Mouse (Mus musculus) layer of hippocampus, postnatal 14 days (tissue): ENCODE data around the gene Kdsr. TPM values are rescaled to one million over a fixed set of nuclear protein-coding genes. Genes with fewer than 3 reads are reported as not detected.
A peak's percentile ranks its signal among the peaks of the same experiment; 100 is the strongest.

Source experiments
- DNase-seq, 2 experiments: peaks; one replicate each; pipeline ENCODE4 v3.0.0; 2021 to 2022; ENCODE audit warnings: low spot score in 2 of 2, mixed read lengths in 1 of 2
- total RNA-seq, 2 experiments: library from RNA; stranded (reverse); gene quantifications; 2 replicates each; pipeline ENCODE4 v1.2.3; 2021

Kdsr gene
- total RNA-seq, 2 experiments from 2014 or later = 24.7 to 25.8 TPM

- DNase-seq = no peak
These were observed 63.1 kb downstream of the Kdsr start for GRCm38 (mm10) chr1:106696472-106696871.

GRCm38 (mm10) chr1:106695649-106696048, 63.9 kb downstream of the Kdsr start:
- no peak for DNase-seq

GRCm38 (mm10) chr1:106694316-106694715, 65.2 kb downstream of the Kdsr start:
- no peak for DNase-seq

GRCm38 (mm10) chr1:106692599-106692998, 66.9 kb downstream of the Kdsr start:
- DNase-seq = no peak

- DNase-seq = peak in 1 of 2 experiments; percentile 73
These were observed 68.6 kb downstream of the Kdsr start for GRCm38 (mm10) chr1:106690887-106691286.

GRCm38 (mm10) chr1:106688161-106688516, 71.4 kb downstream of the Kdsr start:
- no peak for DNase-seq

GRCm38 (mm10) chr1:106687435-106688160, 71.9 kb downstream of the Kdsr start:
- DNase-seq = no peak

GRCm38 (mm10) chr1:106685702-106686101, 73.8 kb downstream of the Kdsr start:
- DNase-seq = no peak

GRCm38 (mm10) chr1:106684546-106684945, 75.0 kb downstream of the Kdsr start:
- no peak for DNase-seq

GRCm38 (mm10) chr1:106682829-106683228, 76.7 kb downstream of the Kdsr start:
- DNase-seq = no peak

GRCm38 (mm10) chr1:106679800-106680515, 79.6 kb downstream of the Kdsr start:
- no peak for DNase-seq

- DNase-seq = no peak
These were observed 81.5 kb downstream of the Kdsr start for GRCm38 (mm10) chr1:106678060-106678478.

Other genes starting within 250 kb of the Kdsr start
- 10 to 100 TPM in 1 of 2 experiments, 1 to 10 TPM in 1; 9.9 to 11.0 TPM for gene Bcl2, start 45.5 kb downstream of the Kdsr start, total RNA-seq
- gene Vps4b, start 37.0 kb upstream of the Kdsr start, total RNA-seq = 10 to 100 TPM; 49.7 to 52.7 TPM
- gene Serpinb5, start 101.4 kb upstream of the Kdsr start, total RNA-seq = not detected
- gene Serpinb12, start 174.7 kb upstream of the Kdsr start, total RNA-seq = not detected
- not detected for gene Serpinb13, start 221.3 kb upstream of the Kdsr start, total RNA-seq